Mouse (Mus musculus) small intestine, adult 2 months (tissue): ENCODE results near the gene Med28.

Source experiments
- CTCF ChIP-seq: fragments of 200-500 bp; IDR thresholded peaks from 2 replicates; pipeline ENCODE4 v1.5.1; 2012; ENCODE audit warnings: low read depth, mild to moderate bottlenecking, control low read depth, inconsistent platforms, low read length, moderate library complexity, mixed read lengths; ENCODE audit not compliant: insufficient replicate concordance, insufficient read length; ENCODE audit errors: extremely low read depth
- POLR2A ChIP-seq: fragments of 200-500 bp; IDR thresholded peaks from 2 replicates; pipeline ENCODE4 v1.6.1; 2012; ENCODE audit warnings: low read depth, mild to moderate bottlenecking, control low read depth, inconsistent platforms, low read length, moderate library complexity

DNA sequence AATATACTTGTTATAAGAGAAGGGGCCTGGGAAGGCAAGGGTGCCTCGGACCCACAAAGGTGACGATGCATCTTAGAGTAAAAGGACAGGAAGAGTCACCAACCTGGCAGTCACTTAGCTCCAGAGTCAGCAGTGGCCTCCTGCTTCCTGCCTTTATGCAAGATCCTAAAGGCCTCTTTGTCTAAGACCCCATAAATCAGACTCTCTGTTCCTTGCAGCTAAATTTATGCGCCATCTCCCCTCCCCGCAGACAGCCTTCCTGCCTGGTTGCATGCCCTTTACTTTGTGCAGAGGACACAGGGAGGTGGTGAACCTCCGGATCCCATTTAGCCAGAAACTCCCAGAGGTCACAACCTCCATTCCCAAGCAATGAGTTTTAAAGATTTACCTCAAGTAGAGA, 52.8 kb downstream of the Med28 start:
- no peak for TF ChIP-seq CTCF
- TF ChIP-seq POLR2A, result no peak
